Mouse (Mus musculus) forebrain, embryonic 13.5 days (tissue): ENCODE data around the gene Sgpp1. TPM values are rescaled to one million over a fixed set of nuclear protein-coding genes. Genes with fewer than 3 reads are reported as not detected.

Experiments
- ATAC-seq: fragments of 200-750 bp; cut with Nextera tagmentation; 2 replicates; pipeline ENCODE4 v1.8.0; 2017
- H3K27ac ChIP-seq: fragments of 300-500 bp; sonication (generic); 2 replicates; pipeline ENCODE4 v1.5.1; 2015; ENCODE audit warnings: inconsistent platforms, mild to moderate bottlenecking, moderate library complexity
- H3K27me3 ChIP-seq: fragments of 300-500 bp; sonication (generic); 2 replicates; pipeline ENCODE4 v1.6.1; 2015; ENCODE audit warnings: mild to moderate bottlenecking, inconsistent platforms
- H3K36me3 ChIP-seq: fragments of 300-500 bp; sonication (generic); 2 replicates; pipeline ENCODE4 v1.6.1; 2015; ENCODE audit warnings: mild to moderate bottlenecking, inconsistent platforms; ENCODE audit not compliant: poor library complexity, severe bottlenecking
- H3K4me1 ChIP-seq: fragments of 300-500 bp; sonication (generic); 2 replicates; pipeline ENCODE4 v1.6.1; 2015; ENCODE audit warnings: inconsistent platforms
- H3K4me2 ChIP-seq: fragments of 300-500 bp; sonication (generic); 2 replicates; pipeline ENCODE4 v1.6.1; 2015; ENCODE audit warnings: inconsistent platforms, mild to moderate bottlenecking, moderate library complexity
- H3K4me3 ChIP-seq: fragments of 300-500 bp; sonication (generic); 2 replicates; pipeline ENCODE4 v1.5.1; 2015; ENCODE audit warnings: mild to moderate bottlenecking, inconsistent platforms
- H3K9ac ChIP-seq: fragments of 300-500 bp; sonication (generic); 2 replicates; pipeline ENCODE4 v1.6.1; 2015; ENCODE audit warnings: mild to moderate bottlenecking, inconsistent platforms
- H3K9me3 ChIP-seq: fragments of 300-500 bp; sonication (generic); replicated peaks from 2 replicates; pipeline ENCODE4 v1.6.1; 2016; ENCODE audit warnings: inconsistent platforms
- WGBS: fragments of 180-500 bp; shearing (Covaris S2); methylation state at CpG from one replicate; pipeline ENCODE4 v1.1.7; 2015; 5-methylcytosine and 5-hydroxymethylcytosine counted together
- polyA plus RNA-seq: library from polyadenylated mRNA; unstranded; fragments of >200 nt; fragmentation: Nextera tagmentation; extraction: Ambion mirVana; gene quantifications from 2 replicates; pipeline ENCODE4 v1.2.1, GENCODE M21; 2015

Sgpp1 gene
- polyA plus RNA-seq, 1 experiment from 2014 or later, result 10.1 TPM

DNA sequence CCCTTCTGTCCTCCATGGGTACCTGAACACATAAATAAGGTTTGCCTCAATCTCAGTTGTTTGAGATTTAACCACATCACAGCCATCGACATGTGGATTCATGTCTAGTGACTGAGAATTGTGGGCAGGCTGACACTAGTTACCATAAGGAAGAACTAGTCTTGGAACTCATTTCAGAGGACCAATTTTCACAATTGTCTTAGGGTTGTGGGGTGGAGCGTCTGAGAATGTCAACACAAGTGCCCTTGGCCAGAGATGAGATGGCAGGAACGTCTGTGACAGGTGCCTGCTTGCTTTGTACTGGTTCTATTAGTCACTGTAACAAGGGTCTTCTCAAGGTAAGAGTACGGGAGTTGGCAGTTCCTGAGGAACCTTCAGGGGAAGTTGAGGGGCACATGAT lies 54.4 kb downstream of the Sgpp1 start:
- no peak overlapping the region for H3K27ac ChIP-seq
- WGBS, result 90% methylated on average over 4 of the region's 4 CpGs
- no peak overlapping the region for H3K4me2 ChIP-seq
- H3K9ac ChIP-seq, result no peak overlapping the region
- no peak overlapping the region for H3K4me3 ChIP-seq
- ATAC-seq, result no peak
- no peaks in the 10 kb centered on the region for H3K27me3 ChIP-seq
- H3K36me3 ChIP-seq, result no peaks in the 10 kb centered on the region
- H3K4me1 ChIP-seq, result no peaks in the 10 kb centered on the region
- no peaks in the 10 kb centered on the region for H3K9me3 ChIP-seq

DNA sequence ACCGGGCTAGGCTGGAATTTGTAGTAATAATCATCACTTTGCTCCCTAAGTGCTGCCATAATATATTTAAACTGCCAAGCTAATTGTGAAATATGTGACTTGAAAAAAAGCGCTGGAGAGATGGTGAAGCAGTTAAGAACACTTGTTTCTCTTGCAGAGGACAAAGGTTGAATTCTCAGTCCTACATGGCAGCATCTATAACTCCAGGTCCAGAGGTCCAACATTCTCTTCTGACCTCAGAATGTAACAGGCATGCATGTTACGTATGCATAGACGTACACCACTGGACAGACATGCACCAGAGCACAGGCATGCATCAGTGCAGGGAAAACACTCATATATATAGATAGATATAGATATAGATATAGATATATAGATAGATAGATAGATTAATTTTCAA lies 57.1 kb downstream of the Sgpp1 start:
- Histone ChIP-seq H3K27ac (no peak overlapping the region), H3K27me3 (no peaks in the 10 kb centered on the region), H3K9me3 (no peaks in the 10 kb centered on the region), H3K4me1 (no peaks in the 10 kb centered on the region), H3K4me3 (no peak overlapping the region), H3K9ac (no peak overlapping the region), H3K36me3 (no peaks in the 10 kb centered on the region), H3K4me2 (no peak overlapping the region)
- WGBS, result 93% methylated on average over 4 of the region's 4 CpGs
- ATAC-seq, result no peak

DNA sequence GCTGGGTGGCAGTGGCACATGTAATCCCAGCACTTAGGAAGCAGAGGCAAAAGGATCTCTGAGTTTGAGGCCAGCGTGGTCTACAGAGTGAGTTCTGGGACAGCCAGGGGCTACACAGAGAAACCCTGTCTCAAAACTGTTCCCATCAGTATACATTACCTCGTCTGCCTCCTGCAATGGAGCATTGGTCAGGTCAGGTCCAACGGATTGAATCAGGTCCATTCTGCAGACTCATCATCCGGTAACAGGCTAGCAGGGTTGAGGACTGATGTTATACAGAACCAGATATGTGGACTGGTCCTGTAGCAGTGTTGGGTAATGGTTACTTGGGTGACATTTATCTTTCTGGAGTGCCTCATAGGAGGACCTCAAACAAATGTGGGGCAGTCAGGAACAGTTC lies 62.9 kb downstream of the Sgpp1 start:
- Histone ChIP-seq H3K4me1 (peaks cover 17% of the 10 kb centered on the region), H3K9me3 (no peaks in the 10 kb centered on the region), H3K4me2 (no peak overlapping the region), H3K27me3 (no peaks in the 10 kb centered on the region), H3K9ac (no peak overlapping the region), H3K4me3 (no peak overlapping the region), H3K27ac (no peak overlapping the region), H3K36me3 (no peaks in the 10 kb centered on the region)
- WGBS, result 97% methylated on average over 4 of the region's 4 CpGs
- no peak for ATAC-seq

DNA sequence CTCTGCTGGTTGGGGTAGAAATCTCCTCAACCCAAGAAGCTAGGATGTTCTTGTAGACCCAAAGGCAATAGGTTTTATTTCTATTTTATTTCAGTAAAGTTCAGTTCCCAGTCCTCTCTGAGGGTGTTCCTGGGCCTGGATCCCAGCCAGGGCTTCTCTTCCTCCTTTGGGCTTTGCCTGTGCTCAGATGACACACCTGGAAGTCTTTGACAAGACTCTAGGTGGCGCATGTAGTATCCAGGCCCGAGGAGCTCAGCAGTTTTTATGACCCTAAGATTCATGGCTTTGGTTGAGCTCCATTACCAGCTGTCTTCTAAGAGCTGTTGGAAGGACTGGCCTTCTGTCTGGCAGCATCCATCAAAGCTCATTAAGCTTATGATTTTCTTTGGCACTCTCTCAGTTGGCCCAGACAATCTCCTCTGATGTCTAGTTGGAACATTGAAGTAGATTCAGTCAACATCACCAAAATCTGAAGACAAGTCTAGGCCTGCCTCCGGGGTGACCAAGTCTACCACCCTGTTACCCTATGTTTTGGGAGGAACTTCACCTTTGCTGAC lies 63.7 kb downstream of the Sgpp1 start:
- no peak for ATAC-seq
- WGBS, result 90% methylated on average over 3 of the region's 3 CpGs

DNA sequence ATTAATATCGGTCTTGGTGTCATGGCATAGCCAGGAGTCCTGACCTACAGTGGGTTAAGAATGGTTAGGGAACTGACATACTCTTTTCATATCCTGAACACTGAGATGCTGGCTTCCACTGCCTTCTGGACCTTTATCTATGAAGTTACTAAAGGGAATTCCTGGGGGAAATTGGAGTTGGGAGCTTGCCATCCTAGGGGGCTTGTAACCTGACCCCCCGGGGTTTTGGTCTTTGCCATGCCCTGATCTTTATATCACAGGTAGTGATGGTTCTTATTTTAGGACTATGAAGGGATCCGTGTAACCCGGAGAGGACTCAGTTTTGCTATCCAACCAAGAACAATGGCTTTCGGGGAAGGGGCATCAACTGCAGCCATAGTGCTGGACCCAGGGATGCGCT lies 64.9 kb downstream of the Sgpp1 start:
- peaks cover 17% of the 10 kb centered on the region for H3K4me1 ChIP-seq
- H3K9ac ChIP-seq, result peak overlapping the region; percentile 49; the same call in 1 of the 2 replicates
- no peaks in the 10 kb centered on the region for H3K9me3 ChIP-seq
- H3K36me3 ChIP-seq, result no peaks in the 10 kb centered on the region
- H3K4me2 ChIP-seq, result peak overlapping the region; percentile 70
- WGBS, result 90% methylated on average over 6 of the region's 6 CpGs
- H3K27ac ChIP-seq, result no peak overlapping the region
- H3K4me3 ChIP-seq, result peak overlapping the region; percentile 68
- H3K27me3 ChIP-seq, result no peaks in the 10 kb centered on the region
- no peak for ATAC-seq

More for the DNA sequence above, 63.7 kb downstream of the Sgpp1 start:
- H3K4me3 ChIP-seq, result no peak overlapping the region
- no peaks in the 10 kb centered on the region for H3K36me3 ChIP-seq
- H3K27me3 ChIP-seq, result no peaks in the 10 kb centered on the region
- H3K9me3 ChIP-seq, result no peaks in the 10 kb centered on the region
- H3K4me1 ChIP-seq, result peaks cover 17% of the 10 kb centered on the region
- no peak overlapping the region for H3K9ac ChIP-seq
- H3K27ac ChIP-seq, result no peak overlapping the region
- no peak overlapping the region for H3K4me2 ChIP-seq

DNA sequence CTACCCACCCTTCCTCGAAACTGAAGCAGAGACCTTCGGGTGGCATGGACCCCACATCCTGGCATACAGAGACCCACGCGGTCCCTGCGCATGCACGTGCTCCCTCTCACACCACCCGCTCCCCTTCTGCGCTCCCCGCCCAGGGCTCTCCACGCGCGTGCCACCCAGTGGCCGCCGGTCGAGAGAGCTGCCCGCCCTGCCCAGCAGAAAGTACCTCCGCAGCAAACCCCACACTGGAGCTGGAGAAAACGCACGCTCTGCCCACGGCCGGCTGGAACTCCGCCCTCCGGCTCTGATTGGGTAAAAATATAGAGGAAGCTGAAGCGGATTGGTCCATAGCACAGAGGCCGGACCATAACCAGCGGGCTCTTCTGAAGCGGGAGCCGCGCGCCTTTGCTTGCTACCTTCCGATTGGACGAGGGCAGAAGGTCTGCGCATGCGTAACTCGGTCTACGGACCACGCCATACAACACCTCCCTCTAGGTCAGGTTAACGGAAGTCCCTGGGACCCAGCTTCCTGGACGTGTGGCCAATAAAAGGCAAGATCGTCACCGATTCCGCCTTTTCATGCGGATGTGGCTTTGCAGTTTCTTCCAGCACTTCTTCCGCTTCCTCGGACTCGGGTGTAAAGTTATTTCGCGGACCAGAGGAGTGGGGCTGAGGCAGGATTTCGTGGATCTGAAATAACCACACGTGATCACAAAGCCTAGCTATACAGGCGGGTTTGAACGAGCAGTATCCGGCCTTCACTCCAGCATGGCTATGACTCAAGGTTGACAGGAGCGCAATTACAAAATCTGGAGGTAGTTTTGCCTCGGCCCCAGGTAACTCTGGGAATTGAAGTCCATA lies 66.0 kb downstream of the Sgpp1 start, which contains the start of gene Wdr89:
Gene Wdr89 (minus strand): TSS at position 280 of the 849 bp plus-strand sequence.
- WGBS, result under 1% methylated on average over 55 of the region's 55 CpGs
- peak within 1 kb of the TSS; percentile 68 for H3K4me3 ChIP-seq
- H3K27me3 ChIP-seq, result no peaks in the 10 kb centered on the region
- peak within 1 kb of the TSS; percentile 80 for H3K9ac ChIP-seq
- no peaks in the 10 kb centered on the region for H3K36me3 ChIP-seq
- peak; percentile 99 for ATAC-seq
- H3K27ac ChIP-seq, result peak within 1 kb of the TSS; percentile 79
- H3K4me2 ChIP-seq, result peak within 1 kb of the TSS; percentile 82
- peaks cover 17% of the 10 kb centered on the region for H3K4me1 ChIP-seq
- H3K9me3 ChIP-seq, result no peaks in the 10 kb centered on the region

DNA sequence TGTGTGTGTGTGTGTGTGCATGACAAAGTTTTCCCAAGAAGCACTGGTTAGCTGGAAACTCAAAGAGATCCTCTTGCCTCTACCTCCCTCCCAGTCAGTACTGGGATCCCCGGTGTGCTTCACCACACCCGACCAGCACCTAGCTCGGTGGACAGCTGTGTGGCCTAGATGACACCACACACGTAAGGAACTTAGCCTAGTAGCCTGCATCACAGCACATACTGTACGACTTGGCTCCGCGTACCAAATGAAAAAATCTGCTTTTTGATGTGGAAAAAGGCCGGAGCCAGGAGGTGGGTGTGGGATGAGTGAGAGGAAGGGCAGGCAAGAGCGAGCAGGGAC lies 66.6 kb downstream of the Sgpp1 start:
- Histone ChIP-seq H3K4me3 (peak overlapping the region; percentile 68), H3K27me3 (no peaks in the 10 kb centered on the region), H3K36me3 (no peaks in the 10 kb centered on the region), H3K4me1 (peaks cover 17% of the 10 kb centered on the region), H3K9ac (peak overlapping the region; percentile 80), H3K4me2 (peak overlapping the region; percentile 82), H3K9me3 (no peaks in the 10 kb centered on the region), H3K27ac (peak overlapping the region; percentile 79)
- WGBS, result 3% methylated on average over 9 of the region's 9 CpGs
- ATAC-seq, result no peak

DNA sequence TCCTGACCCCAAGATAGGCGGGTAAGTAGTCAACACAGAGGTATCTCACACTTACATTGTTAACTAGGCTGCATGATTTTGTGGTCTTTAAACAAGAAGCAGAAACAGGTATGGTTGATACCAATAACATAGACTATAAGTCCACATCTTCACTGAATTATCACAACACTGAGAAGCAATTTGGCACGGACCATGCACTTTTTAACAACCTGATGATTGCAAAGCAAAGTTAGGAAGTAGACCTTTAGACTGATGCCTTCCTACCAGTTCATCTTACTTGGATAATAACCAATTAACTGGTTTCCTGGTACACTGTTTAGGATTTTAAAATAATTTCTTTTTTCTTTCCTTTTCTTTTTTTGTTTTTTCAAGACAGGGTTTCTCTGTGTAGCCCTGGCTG lies 67.3 kb downstream of the Sgpp1 start:
- H3K4me1 ChIP-seq, result peaks cover 17% of the 10 kb centered on the region
- H3K27ac ChIP-seq, result no peak overlapping the region
- no peak overlapping the region for H3K4me3 ChIP-seq
- ATAC-seq, result no peak
- H3K27me3 ChIP-seq, result no peaks in the 10 kb centered on the region
- 0 out of 2 replicates have a peak overlapping the region, but pooled peaks have one; percentile 82 for H3K4me2 ChIP-seq
- H3K9me3 ChIP-seq, result no peaks in the 10 kb centered on the region
- no peak overlapping the region for H3K9ac ChIP-seq
- 92% methylated on average over 2 of the region's 2 CpGs for WGBS
- H3K36me3 ChIP-seq, result no peaks in the 10 kb centered on the region

DNA sequence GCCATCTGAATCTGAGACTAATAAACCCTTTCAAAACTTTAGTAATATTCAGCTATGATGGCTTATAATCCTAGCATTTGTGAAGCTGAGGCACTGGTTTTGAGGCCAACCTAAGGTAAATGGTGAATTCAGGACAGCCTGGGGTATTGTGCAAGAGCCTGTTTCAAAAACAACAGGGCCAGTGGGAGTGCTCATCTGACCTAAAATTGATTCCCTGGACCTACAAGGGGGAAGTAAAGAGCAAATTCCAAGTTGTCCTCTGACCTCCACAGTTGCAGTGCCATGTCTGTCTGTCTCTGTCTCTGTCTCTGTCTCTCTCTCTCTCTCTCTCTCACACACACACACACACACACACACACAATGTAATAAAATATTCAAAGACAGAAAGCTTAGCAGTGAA lies 68.6 kb downstream of the Sgpp1 start:
- peaks cover 17% of the 10 kb centered on the region for H3K4me1 ChIP-seq
- no peaks in the 10 kb centered on the region for H3K9me3 ChIP-seq
- H3K27ac ChIP-seq, result no peak overlapping the region
- ATAC-seq, result no peak
- no peaks in the 10 kb centered on the region for H3K27me3 ChIP-seq
- H3K4me2 ChIP-seq, result no peak overlapping the region
- no peaks in the 10 kb centered on the region for H3K36me3 ChIP-seq
- no peak overlapping the region for H3K4me3 ChIP-seq
- no peak overlapping the region for H3K9ac ChIP-seq

DNA sequence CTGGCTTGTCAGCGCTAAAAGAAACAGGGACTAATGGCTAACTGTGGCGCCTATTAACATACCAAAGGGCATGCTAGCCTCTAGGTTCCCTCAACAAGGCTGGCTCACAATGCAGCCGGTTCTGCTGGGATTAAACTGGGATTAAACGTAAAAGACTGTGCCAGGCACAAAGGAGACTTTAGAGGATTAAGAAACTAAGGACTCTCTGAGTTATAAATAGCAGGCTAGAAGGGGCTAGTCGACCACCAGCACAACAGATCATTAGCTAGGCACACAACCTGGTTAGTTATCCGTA lies 71.1 kb downstream of the Sgpp1 start:
- Histone ChIP-seq H3K4me1 (peaks cover 5% of the 10 kb centered on the region), H3K27me3 (no peaks in the 10 kb centered on the region), H3K9me3 (no peaks in the 10 kb centered on the region), H3K4me2 (no peak overlapping the region), H3K4me3 (no peak overlapping the region), H3K9ac (no peak overlapping the region), H3K36me3 (no peaks in the 10 kb centered on the region), H3K27ac (no peak overlapping the region)
- WGBS, result 5% methylated on average over 6 of the region's 6 CpGs
- ATAC-seq, result no peak
